Mouse (Mus musculus) WW6 (cell line): ENCODE measurements around the gene Gm36028.

ENCODE experiments used
- DNase-seq: peaks from one replicate; pipeline ENCODE4 v3.0.0-alpha.2; 2013; ENCODE audit warnings: low read depth, low spot score

The Gm36028 gene

DNA sequence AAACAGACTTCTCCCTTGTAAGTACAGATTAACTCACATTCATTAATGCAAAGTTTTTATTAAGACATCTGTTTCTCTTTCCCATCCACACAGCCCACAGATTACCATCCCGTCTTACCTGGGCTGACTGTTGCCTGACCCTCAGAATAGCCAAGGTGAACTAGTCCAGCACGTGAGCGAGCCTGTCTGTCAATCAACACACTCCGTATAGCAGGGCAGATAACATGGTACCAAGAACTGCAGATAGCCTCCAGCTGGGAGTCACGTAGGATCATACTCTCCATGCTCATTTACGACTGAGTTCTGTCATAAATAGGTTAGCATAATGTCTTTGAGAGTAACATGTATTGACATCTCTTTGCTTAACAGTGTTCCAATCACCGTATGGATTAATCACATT, at the start of gene Gm36028:
Gene Gm36028, minus strand, starts transcription at position 118 of the 400 bp plus-strand sequence.
- no peak for DNase-seq

DNA sequence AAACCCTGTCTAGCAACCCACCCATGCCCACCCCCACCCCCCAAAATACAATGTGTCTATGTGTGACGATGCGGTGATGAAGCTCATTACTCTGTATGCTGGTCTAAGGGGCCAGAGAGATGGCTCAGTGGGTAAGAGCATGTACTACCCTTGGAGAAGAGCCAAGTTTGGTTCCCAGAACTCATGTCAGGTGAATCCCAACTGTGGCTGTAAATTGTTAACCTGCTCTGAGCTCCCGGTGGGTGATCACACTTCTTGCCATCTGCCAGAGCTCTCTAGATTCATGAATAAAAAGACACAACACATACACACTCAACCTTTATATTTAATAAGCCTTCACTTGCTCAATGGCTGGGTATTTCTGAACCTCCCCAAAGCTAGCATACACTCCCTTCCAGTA, 45.5 kb upstream of the Gm36028 start:
- DNase-seq = no peak

DNA sequence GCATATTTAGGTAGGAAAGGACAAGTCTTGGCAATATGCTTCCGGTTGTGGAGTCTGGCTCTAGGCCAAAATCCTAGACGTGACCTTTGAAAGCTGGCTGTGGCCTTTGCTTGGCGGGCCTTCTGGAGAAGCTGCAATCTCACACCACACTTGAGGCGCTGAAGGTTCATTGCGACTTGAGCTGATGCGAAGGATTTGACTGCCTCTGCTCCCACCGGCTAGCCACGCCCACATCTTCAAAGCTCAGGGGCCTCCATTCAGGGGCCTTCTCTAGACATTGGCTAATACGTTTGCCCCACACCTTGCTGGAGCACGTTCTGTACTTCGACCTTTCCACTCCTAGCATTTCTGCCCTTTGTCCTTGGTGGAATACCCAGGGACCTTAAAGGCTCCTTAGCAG, 40.4 kb upstream of the Gm36028 start:
- DNase-seq = no peak

DNA sequence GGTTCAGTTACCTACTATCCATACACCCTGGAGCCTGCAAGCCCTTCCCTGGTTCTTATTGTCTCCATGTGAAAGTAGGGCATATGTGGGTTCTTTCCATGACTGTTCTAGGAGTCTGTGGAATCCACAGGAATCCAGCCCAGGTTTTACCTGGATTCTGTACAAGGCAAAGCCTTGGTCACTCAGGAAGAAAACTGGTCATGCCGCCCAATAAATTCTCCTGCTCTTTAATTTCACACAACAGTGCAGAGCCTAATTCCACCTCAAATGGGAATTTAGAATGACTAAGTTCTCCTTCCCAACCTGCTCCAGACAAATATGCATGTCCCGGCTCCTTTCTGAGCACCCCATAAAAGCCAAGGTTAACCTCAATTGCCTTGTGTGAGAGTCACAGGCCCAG, 38.4 kb upstream of the Gm36028 start:
- DNase-seq = no peak

DNA sequence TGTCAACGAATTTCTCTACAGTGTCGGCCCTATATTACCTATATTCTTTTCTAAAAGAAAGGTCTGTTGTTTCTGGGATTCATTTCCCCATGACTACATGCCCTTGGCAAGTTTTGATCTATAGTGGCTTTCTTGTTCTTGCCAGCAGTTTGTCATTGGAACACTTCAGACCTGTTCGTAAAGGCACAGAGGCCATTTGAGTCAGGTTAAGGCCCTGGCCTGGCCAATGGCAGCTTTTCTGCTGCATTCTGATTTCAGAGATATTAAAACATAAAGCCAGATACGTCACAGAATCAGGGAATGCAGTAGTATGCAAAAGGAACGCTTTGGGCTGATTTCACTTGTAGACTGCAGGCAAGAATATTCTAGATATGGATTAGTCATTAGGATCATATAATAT, 37.8 kb upstream of the Gm36028 start:
- DNase-seq = no peak

DNA sequence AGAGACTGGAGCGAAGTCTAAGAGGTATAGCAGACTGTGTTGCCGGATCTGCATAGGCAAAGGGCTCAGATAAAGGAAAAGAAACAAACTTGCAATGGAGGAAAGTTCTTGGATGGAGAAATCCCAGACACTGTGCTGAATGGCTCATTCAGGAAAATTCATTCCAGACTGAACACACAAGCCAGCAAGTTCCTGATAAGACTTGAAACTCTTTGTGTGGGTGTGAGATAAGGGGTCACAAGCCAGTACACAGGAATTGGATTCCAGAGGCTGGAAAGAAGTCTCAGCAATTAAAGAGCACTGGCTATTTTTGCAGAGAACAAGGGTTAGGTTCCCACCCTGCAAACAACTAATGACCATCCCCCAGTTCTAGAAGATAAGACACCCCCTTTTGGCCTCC, 33.0 kb upstream of the Gm36028 start:
- DNase-seq = no peak

DNA sequence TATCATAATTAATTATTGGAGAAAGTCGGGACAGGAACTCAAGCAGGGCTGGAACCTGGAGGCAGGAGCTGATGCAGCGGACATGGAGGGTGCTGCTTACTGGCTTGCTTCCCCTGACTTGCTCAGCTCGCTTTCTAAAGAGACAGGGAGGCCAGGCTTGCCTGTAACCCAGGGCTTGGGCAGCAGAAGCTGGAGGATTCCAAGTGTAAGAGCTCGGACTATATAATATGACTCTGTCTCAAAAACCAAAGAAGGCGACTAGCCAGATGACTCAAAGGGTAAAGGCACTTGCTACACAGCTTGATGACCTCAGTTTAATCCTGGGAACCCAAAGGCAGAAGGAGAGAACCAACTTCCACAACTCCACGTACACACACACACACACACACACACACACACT, 32.4 kb upstream of the Gm36028 start:
- DNase-seq = no peak

DNA sequence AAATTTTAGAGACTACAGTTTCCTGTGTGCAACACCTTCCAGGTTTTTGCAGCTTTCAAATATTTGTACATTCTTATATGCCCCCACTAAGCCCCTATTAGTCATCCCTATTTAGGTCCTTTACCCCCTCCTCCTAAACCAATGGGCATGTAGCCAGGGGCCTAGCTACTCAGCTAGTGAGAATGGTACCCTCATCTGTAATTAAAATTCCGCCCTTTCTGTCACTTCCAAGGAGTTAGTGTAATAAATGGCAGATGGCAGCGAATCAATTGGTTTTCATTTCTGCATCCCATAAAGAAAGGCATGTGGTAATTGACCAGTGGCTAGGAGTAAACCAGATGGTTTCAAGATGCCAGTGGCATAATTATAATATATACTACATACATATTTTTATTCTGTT, 31.7 kb upstream of the Gm36028 start:
- DNase-seq = no peak

DNA sequence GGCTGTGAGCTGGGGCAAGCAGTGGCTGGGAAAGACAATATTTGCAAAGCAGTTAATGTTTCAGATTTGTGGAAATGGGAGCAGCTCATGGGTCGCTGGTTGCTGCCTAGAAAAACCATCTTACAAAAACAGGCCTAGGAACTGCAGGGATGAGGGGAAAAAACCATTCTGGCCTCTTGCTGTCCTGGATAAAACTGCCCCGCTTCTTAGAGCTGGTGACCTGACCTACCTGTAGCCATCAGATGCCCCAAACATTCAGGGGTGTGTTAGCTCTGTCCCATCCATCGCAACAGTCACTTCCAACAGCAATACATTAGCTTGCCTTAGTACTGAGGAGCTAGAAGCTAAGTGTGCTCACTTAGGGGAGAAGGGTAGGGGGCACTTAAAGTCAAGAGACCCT, 28.0 kb upstream of the Gm36028 start:
- no peak for DNase-seq

DNA sequence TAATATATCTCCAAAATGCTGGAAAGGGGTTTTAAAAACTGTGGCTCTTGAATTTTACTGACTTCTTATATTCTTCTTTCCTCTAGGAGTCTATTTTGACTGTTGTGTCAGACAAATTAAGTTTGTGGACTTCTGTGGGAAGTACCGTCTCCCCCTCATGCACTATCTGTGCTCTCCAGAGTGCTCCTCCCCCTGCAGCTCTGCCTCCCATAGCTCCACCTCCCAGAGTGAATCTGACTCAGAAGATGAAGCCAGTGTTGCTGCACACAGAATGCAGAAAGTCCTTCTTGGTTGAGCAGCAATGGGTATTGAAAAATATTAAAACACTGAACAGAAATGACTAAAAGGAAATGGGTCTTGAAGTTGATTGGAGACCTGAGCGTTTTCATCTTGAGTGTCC, 20.2 kb upstream of the Gm36028 start:
- DNase-seq = no peak

DNA sequence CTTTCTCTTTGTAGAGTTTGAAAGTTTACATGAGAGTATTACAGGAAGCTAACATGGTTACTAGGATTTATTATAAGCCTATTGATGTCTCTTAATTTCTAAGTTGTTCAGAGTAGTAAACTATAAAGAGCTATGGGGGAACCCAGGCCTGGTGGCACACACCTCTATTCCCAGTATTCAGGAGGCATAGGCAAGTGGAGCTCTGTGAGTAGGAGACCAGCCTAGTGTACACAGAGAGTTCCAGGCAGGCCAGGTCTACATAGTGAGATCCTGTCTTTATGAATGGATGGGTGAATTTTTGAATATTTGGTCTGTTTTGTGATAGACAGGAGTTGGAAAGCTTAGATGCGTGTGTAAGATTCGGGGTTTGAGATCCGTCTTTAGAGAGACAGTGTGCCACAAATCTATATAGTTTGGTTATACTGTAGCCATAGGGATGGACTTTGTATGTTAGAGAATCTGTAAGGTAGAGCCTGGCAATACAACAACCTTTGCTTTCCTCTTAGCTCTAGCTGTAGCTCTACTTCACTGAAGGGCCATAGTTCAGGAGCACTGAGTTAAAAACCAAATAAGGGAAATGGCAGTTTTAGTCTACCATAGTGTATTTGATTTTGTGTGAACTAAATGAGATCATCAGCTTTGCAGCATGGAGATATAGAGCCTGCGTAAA, 18.9 kb upstream of the Gm36028 start:
- no peak for DNase-seq

DNA sequence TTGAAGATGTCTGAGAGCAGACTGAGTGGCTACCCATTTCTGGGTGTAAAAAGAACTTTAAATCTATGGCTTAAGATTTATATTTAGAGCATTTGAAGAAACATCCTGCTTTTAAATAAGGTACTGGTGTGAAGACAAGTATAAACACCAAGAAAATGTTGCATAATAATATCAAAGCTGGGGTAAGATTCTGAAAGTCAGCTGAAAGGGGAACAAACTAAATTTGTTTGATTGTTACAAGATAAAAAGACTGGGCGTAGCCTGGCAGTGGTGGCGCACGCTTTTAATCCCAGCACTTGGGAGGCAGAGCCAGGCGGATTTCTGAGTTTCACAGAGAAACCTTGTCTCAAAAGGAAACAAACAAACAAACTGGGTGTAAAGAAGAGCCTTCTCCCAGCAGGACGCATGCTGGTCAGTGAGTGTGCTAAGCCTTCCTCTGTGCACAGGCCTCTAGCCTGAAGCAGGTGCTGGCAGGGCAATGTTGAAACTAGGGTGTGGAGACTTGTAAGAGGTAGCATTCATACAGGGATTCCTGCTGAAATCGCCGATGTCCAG, 18.1 kb upstream of the Gm36028 start:
- DNase-seq = no peak

DNA sequence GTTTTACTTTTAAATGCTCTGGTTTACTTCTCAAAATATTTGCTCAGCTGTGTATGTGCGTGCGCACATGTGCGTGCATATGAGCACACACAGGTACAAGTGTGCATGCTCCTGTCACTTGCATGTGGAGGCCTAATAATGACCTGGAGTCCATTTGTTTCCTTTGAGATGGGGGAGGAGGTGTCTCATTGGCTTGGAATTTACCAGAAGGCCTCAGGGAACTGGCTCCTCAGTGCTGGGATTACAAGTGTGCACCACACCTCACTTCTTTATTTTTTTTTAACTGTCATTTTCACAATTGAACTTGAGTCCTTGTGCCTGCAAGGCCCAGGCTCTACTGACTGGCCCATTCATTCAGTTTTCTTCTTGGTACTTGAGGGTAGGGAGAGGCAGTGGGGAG, 16.5 kb upstream of the Gm36028 start:
- no peak for DNase-seq

DNA sequence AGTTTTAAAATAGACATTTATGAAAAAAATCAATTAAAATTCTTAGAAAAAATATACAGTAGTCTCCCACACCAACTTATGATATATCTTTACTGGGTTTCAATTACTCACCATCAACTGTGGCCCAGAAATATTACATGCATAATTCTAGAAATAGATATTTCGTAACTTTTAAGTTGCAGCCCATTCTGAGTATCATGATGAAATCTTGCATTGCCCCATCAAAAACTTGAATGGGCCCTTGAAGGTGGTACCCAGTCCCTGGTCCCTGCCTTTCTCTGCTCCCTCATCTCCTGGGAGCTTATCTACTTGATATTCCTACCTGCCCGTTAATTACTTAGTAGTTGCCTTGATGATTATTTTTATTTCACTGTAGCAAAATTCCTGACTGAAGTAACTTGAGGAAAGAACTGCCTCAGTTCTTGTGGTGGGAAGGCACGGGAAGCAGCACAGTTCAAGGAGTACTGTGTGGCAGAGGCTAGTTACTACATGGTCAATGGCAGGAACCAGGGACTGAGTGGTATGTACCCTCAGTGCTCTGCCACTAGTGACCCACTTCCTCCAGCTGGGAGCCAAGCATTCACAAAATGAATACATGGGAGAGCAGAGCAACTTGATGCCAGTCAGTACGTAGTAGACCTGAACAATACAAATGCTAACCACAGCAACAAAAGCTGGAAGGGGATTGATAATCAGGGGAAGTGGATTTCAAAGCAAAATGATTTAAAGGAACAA, 13.7 kb upstream of the Gm36028 start:
- DNase-seq = no peak

DNA sequence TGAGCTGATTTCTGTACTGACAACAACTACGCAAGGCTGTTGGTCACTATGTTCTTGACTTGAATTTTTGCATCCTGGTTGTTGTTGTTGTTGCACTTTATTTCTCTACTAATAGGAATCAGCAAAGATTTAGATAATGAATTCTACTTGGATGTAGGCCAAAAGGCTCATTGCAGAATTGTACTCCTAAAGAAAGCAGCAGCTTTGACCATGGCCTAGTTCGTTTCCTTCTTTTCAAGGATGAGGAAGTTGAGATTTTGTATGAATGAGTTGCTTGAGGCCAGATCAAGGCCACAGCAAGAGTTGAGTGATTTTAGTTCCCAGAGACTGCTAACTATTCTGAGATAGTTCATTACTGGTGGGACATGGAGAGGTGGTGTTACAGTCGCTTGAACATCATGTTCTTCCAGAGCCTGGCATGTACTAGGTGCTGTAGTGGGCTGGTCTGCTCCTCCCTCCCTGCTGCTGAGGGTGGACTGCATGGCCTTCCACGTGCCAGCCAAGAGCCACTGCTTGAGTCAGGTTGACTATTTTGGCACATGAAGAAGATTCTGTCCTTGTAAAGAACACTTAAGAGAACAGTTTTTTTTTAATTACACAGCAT, 10.3 kb upstream of the Gm36028 start:
- DNase-seq = no peak

DNA sequence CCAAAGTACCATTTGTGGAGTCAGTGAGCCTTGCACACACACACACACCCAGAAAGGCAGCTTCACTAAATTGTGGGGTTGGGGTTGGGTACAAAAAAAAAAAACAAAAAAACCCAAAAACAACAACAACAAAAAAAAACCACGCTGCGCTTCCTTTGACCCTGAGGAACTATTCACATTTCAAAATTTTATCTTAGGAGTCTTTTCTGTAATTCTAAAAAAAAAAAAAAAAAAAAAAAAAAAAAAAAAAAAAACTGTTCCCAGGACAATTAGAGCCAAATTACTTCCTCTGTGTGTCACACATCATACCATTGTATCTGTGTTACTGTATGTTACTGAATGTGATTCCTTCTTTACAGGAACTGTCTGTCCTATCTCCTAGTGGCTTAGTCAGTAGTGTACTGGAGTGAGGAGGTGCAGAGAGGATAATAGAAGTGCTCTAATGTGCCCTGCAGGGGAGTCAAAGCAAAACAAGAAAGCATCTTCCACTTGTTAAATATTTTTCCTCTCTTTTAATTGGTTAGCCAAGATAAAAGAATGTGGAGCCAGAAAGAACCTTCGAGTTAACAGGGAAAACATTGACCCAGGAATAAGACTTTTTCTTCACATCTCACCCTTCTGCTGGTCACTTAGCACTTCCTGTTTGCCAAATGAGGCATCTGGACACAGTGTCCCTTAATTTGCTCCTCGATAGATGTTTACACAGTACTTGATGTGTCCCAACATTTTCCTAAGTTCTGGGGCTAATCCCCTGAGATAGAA, 8.7 kb upstream of the Gm36028 start:
- no peak for DNase-seq

DNA sequence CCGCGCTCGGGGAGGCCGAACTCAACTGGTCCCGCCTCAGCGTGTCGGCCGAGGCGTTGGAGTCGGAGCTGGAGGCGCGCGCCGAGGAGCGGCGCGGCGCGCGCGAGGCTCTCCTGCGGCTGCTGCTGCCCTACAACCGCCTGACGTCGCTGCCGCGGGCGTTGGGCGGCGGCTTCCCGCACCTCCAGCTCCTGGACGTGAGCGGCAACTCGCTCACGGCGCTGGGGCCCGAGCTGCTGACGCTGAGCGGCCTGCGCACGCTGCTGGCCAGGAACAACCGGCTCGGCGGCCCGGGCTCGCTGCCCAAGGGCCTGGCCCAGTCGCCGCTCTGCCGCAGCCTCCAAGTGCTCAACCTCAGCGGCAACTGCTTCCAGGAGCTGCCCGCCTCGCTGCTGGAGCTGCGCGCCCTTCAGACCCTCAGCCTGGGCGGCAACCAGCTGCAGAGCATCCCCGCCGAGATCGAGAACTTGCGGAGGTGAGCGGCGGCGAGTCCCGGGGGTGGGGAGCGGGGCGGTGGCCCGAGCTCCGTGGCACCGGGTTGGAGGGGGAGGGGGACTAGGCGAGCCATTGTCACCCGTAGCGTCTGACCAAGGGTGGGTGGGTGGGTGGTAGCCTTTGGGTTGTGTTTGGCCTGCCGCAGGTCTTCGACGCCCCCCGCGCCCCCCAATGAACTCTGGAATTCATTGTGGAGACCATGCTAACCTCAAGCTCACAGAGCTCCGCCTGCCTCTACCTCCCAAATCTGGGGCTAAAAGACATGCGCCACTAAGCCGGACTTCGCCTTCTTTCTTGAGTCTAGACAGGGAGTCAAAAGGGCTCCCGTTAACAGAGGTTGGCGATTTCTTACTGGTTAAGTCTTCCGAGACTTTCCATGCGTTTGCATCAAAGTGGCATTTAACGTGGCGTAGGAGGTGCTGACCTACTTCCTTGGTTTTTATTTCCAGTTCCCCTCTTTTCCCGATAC, 7.8 kb upstream of the Gm36028 start:
- peak; percentile 47 for DNase-seq

DNA sequence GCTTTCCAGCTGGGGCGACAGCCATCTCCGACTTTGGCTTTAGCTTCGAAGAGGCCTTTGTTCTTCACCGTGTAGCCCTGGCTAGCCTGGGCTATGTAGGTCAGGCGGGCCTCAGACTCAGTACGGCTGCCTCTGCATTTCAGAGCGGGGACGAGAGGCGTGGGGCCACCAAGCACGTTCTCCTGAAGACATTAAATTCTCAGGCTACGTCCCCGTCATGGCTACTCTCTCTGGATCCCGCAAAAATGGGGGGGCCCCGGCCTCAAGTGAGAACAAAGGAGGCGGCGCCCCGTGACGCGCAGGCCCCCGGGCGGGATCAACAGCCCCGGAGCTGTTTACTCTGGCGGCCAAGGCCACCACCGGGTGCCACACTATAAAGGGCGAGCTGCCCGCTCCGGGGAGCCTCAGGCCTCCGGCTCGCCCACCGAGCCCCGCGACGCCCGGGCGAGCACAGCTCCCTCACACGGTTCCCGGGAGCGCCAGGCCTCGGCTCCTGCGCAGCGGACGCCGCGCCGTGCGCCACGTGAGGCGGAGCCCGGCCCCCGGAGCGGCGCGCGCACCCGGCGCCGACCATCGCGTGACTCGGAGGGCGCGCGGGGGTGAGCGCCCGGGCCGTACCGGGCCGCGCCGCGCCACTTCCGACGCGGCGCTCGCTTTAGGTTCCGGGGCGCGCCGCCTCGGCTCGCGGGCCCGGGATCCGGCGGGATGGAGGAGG, 7.0 kb upstream of the Gm36028 start, which contains the start of gene Lrrc58:
Gene Lrrc58, plus strand, starts transcription at position 599 of the 715 bp plus-strand sequence.
- DNase-seq = peak; percentile 42

DNA sequence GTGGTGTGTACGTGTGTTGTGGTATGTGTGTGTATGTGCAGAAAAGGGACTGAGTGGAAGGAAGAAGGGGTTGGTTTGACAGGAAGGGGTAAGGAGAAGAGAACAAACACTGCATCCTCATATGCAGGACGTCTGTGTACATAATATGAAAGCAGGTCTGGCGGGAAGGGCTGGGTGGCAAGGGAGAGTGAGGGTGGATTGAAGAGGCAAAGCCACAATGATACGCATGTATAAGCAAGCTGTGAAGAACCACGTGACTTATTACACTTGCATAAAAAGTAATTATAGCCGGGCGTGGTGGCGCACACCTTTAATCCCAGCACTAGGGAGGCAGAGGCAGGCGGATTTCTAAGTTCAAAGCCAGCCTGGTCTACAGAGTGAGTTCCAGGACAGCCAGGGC, 4.9 kb upstream of the Gm36028 start:
- no peak for DNase-seq

DNA sequence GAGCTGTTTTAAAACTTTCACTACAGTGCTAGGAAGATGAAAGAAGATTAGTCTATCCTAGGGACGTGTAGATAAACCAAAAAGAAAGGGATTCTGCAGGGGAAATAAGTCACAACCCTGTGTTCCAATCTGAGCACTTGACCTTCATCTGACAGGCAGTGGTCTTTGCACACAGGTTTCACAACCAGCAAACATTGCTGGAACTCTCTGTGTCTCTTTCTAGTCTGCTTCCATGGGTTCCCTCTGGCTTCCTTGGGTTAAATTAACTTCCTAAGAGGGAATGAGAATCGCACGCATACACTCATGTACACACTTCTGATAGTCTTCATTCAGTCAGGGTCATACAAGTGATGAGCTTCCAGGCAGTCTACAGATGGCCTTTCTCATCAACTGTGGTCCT, 2.9 kb upstream of the Gm36028 start:
- no peak for DNase-seq
